Mouse (Mus musculus) monocyte, adult 59 days (primary cell): ENCODE measurements around the gene Snx29. TPM values are rescaled to one million over a fixed set of nuclear protein-coding genes. Genes with fewer than 3 reads are reported as not detected.

Source experiments
- total RNA-seq, 2 experiments: library from RNA; stranded (reverse); gene quantifications; one replicate each; pipeline ENCODE4 v1.2.4; 2023

Snx29 gene
- total RNA-seq, result 10 to 100 TPM; 50.0 to 57.4 TPM

GRCm38 (mm10) chr16:11322409-11323323 is at the start of gene Snx29:
Gene Snx29 (plus strand): TSS chr16:11322908.

GRCm38 (mm10) chr16:11313512-11313911 is 9.2 kb upstream of the Snx29 start, which contains the start of gene Tnfrsf17:
Gene Tnfrsf17 (plus strand): TSS chr16:11313812.

Other genes with a start within 250 kb of the Snx29 start
- gene Txndc11, start 188.3 kb upstream of the Snx29 start, total RNA-seq, result 10 to 100 TPM; 40.2 to 42.3 TPM
- gene Zc3h7a, start 146.5 kb upstream of the Snx29 start, total RNA-seq, result 100 to 1,000 TPM; 284 to 314 TPM
- 10 to 100 TPM; 50.3 to 53.1 TPM for gene Rsl1d1, start 119.6 kb upstream of the Snx29 start, total RNA-seq
- gene Gspt1, start 68.6 kb upstream of the Snx29 start, total RNA-seq, result 10 to 100 TPM; 60.2 to 67.1 TPM
- gene Tnfrsf17, start 9.1 kb upstream of the Snx29 start, total RNA-seq, result not detected